Mouse (Mus musculus) heart, postnatal 25 days (tissue): ENCODE measurements around the gene Tmprss7. TPM values are rescaled to one million over a fixed set of nuclear protein-coding genes. Genes with fewer than 3 reads are reported as not detected.

Source experiments
- DNase-seq: peaks from one replicate; pipeline ENCODE4 v3.0.0; 2022; ENCODE audit warnings: low spot score
- intact Hi-C: fragments of 180-260 bp; cut with DNase I; formaldehyde crosslinking; loops from one replicate; pipeline ENCODE4 v1.15.1; 2025
- total RNA-seq, 2 experiments: library from RNA; stranded (reverse); gene quantifications; 2 replicates each; pipeline ENCODE4 v1.2.3; 2021

Tmprss7 gene
- not detected for total RNA-seq

GRCm38 (mm10) chr16:45693558-45693957, at the start of gene Tmprss7:
TSS of gene Tmprss7 (minus strand) at chr16:45693658.
- DNase-seq: no peak
- intact Hi-C loops: no loop called here

DNA sequence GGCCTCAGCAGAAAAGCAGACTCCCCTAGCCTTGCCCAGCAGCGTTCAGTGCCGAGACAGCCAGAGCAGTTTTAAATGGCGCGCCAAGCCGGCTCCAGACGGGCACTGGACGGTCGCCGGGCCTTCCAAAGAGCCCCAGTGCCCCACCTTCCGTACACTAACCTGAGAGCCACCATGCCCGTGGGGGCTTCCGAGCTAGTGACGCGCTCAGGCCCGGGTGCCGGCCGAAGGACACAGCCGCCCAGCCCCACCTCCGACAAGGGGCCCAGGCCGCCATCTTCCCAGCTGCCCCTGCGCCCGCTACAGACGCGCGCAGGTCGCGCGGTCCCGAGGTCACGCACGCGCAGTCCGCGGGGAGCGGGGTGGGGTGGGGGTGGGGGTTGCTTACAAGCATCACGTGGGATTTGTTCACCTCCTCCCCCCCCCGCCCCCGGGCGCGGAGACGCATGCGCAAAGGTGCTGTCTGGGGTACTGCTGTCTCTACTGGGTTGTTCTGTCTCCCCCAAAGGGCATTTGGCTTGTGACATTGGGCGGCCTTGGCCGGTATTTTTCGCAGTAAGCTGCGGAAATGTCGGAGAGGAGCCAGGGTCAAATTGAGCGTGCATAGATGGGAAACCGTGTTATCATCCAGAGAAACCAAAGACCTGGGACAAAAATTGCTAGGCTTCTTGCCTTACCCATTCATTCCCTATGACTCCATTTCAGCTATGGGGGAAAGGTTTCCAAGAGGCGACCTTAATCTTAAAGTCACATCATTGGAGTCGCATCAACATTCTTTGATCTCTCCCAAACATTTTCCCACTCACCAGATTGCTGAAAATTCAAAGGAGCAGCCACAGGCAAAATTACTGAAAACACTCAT, 49.4 kb upstream of the Tmprss7 start, which contains the start of gene Abhd10:
Gene Abhd10 (minus strand): TSS at position 341 of the 862 bp plus-strand sequence.
- DNase-seq: peak; percentile 89
- intact Hi-C loops: loop anchor here (5.0 kb wide), 1 partner anchor 269 kb away; the partner anchor contains the start of gene Plcxd2

- intact Hi-C loops: no loop called here
- no peak for DNase-seq
Observed at GRCm38 (mm10) chr16:45737880-45738279, 44.4 kb upstream of the Tmprss7 start.

GRCm38 (mm10) chr16:45736724-45737123, 43.3 kb upstream of the Tmprss7 start:
- no peak for DNase-seq
- intact Hi-C loops: no loop called here

DNA sequence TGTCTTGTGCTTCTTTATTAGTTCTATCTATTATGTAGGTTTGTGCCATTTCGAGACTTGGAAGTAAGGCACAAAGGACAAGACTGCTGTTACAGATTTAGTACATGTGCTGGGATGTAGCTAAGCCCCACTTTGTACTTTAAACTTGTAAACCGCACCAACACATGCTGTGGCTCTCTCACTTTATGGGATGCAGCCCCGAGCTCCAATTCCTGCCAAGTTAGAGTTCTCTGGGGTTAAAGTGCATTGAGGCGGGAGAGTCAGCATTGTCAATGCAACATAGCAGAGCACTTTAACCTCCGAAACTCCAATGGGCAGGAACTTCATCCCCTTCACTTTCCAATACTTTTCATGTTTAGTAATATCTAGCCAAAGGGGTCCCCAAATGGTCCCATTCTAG, 35.7 kb upstream of the Tmprss7 start:
- intact Hi-C loops: no loop called here

GRCm38 (mm10) chr16:45724742-45725102, 31.3 kb upstream of the Tmprss7 start:
- no peak for DNase-seq
- intact Hi-C loops: no loop called here

More for the DNA sequence above, 35.7 kb upstream of the Tmprss7 start:
- no peak for DNase-seq

DNA sequence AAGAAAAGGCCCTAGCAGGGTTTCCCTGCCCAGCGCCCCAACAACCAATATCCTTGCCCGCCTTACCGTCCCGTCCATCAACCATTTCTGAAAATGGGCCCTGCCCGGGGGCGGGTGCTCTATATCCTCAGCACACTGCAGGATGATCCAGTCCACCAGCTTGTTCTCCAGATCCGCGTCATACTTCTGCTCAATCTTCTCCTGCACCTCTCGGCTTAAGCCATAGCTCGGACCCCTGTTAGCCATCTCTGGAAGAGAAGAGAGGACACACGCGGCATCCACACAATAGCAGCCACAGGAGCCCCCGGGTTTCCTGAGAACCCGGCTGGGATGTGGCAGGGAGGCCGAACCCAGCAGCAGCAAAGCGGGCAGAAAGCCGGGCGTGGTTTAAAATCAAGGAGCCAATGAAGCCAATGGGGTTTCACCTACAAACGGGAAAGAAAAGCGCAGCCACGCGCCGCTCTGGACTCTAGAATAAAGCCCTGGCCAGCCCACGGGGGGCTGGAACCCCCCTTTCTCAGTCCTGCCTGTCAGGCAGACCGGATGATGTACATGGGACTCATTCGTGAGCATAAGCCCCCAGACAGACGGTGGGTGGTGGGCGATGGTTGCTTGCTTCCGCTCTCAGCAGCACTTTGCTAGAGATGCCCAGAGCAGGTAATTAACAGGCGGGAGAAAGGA, 30.7 kb upstream of the Tmprss7 start, which contains the start of gene Tagln3:
Gene Tagln3 (minus strand): TSS at position 548 of the 681 bp plus-strand sequence.
- intact Hi-C loops: no loop called here
- no peak for DNase-seq

DNA sequence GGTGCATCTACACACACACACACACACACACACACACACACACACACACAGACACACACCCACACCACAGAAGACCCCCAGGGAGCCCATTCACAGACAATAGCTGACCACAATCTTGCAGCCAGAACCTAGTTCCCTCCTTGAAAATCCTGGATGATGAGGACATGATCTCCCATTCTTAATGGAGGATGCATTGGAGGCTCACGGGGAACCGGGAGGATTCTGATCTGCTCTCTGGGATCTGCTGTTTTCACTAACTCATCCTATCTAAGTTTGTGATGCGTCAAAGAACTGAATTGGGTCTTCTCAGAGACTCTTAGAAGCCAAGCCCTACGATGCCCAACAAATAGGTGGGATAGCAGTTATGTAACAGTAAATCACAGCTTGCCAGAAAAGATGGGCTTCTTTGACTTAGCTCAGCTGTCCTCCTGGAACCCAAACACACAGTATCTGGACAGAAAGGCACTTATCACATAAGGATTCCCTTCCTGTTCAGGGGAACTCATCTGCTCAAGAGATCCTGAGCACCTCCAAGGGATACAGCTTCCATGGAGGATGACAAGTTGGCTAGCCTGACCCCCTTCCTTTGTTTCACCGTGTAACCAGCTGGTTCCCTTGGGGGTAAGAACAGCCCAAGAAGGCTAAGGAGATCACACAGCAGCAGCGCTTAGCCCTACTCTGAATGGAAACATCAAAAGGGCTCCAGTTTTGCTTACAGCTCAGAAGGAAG, 29.9 kb upstream of the Tmprss7 start:
- intact Hi-C loops: no loop called here
- no peak for DNase-seq

DNA sequence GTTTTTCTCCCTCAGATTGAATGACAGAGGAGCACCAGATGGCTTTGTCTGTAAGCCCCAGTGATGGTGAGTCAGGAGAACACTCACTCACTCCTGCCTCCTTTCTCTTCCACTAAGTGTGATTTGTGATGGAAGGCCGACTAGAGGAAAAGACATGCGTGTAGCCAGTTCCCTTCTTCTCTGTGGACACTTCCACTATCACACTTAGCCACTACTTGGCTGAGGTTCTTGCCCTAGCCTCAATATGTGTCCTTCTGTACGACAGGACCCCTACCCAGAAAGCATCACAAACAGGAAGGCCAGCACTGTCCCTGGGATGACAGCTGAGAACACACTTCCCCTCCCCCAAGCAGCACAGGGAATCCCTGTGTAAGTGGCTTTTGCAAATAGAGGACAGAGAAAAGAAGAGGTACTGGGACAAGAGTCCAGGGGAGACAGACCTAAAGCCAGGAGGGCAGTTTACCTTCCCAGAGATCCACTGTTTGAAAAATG, 29.0 kb upstream of the Tmprss7 start:
- DNase-seq: no peak
- intact Hi-C loops: no loop called here

- intact Hi-C loops: no loop called here
- no peak for DNase-seq
Observed at GRCm38 (mm10) chr16:45720022-45720630, 26.7 kb upstream of the Tmprss7 start.

DNA sequence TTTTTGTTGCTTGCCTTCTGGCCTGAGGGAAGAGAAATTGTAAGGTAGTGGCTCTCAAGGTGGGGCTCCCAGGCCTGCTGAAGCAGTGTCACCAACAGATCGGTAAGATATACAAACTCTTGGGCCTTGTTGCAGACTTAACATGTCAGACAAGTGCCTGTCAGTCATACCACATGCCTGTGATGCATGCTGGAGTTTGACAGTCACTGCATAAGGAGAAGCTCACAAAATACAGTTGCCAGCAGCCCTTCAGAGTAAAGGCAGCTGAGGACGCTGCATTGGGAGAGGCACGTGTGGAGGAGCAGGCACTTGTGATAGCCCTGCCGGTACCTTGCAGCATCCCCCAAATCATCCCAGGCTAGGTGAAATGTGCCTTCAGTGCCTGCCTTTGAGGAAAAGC, 24.8 kb upstream of the Tmprss7 start:
- intact Hi-C loops: no loop called here

GRCm38 (mm10) chr16:45714489-45715150, 21.2 kb upstream of the Tmprss7 start:
- intact Hi-C loops: no loop called here
- DNase-seq: no peak

More for the DNA sequence above, 24.8 kb upstream of the Tmprss7 start:
- no peak for DNase-seq

GRCm38 (mm10) chr16:45713878-45714277, 20.4 kb upstream of the Tmprss7 start:
- DNase-seq: no peak
- intact Hi-C loops: no loop called here

GRCm38 (mm10) chr16:45713261-45713660, 19.8 kb upstream of the Tmprss7 start:
- no peak for DNase-seq
- intact Hi-C loops: no loop called here

GRCm38 (mm10) chr16:45711263-45711662, 17.8 kb upstream of the Tmprss7 start:
- DNase-seq: no peak
- intact Hi-C loops: no loop called here

- intact Hi-C loops: no loop called here
- DNase-seq: no peak
Observed at GRCm38 (mm10) chr16:45699301-45699700, 5.8 kb upstream of the Tmprss7 start.

DNA sequence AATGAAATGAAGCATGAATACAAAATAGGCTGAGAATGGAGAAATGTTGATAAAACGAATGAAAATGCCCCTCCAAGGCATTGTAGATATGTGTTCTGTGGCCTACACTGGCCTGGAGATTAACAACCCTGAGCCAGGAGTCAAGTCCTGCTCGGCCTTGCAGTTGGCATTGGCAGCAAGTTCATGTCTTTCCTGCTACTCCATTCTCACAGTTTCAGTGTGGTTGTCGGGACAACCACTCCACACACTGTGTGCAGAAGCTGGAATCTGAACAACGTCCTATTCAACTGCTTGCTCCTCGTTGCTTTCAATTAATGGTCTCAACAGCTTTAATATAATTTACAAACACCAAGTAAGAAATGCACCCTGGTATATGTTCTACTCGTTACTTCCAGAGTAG, 4.5 kb upstream of the Tmprss7 start:
- no peak for DNase-seq
- intact Hi-C loops: no loop called here

- no peak for DNase-seq
- intact Hi-C loops: no loop called here
Observed at GRCm38 (mm10) chr16:45695445-45696160, 2.1 kb upstream of the Tmprss7 start.

GRCm38 (mm10) chr16:45692851-45693250, 607 bp downstream of the Tmprss7 start:
- intact Hi-C loops: no loop called here
- no peak for DNase-seq
